ENCODE assay signal across 8 mouse cellular contexts in genomic region chr7:74552000-74552358, GRCm38 (mm10). TPM values are rescaled to one million over a fixed set of nuclear protein-coding genes. Genes with fewer than 3 reads are reported as not detected.
DNase-seq lines count a peak whose midpoint lies in the region; ATAC-seq and TF ChIP-seq lines count a peak whose summit lies in the region.

No protein-coding gene starts in this region.

- no peak for DNase-seq in forebrain, embryonic 11.5 days (ENCODE audit: low spot score)
- no peak for DNase-seq in kidney, postnatal 0 days (ENCODE audit: low spot score)
- DNase-seq in kidney, postnatal 25 days, result no peak
- DNase-seq in hindbrain, embryonic 10.5 days (ENCODE audit: low spot score), result no peak
- no peak for DNase-seq in right cerebral cortex, postnatal 10 days (ENCODE audit: low spot score in 2 of 2)
- DNase-seq in lung, postnatal 14 days, result no peak

- peak overlapping the region; percentile 91; the same call in 1 of the 2 replicates for H3K4me2 ChIP-seq in forebrain, embryonic 12.5 days
- H3K4me2 ChIP-seq in forebrain, embryonic 11.5 days (ENCODE audit: low read depth, low read length, severe bottlenecking), result no peak overlapping the region
- H3K4me2 ChIP-seq in kidney, postnatal 0 days (ENCODE audit: low read length), result peak overlapping the region; percentile 11; the same call in 1 of the 2 replicates
- peak overlapping the region; percentile 91 for H3K4me2 ChIP-seq in neural tube, embryonic 12.5 days (replicated peaks)

- peaks cover 37% of the 10 kb centered on the region for H3K27me3 ChIP-seq in forebrain, embryonic 12.5 days
- peaks cover 17% of the 10 kb centered on the region; the same call in 1 of the 2 replicates for H3K27me3 ChIP-seq in forebrain, embryonic 11.5 days (ENCODE audit: control insufficient read depth, insufficient read depth, low read length)
- no peaks in the 10 kb centered on the region for H3K27me3 ChIP-seq in kidney, postnatal 0 days (ENCODE audit: insufficient read depth, low read length)
- H3K27me3 ChIP-seq in hindbrain, embryonic 10.5 days (ENCODE audit: insufficient read depth, poor library complexity, severe bottlenecking), result peaks cover 38% of the 10 kb centered on the region
- peaks cover 11% of the 10 kb centered on the region for H3K27me3 ChIP-seq in neural tube, embryonic 12.5 days (replicated peaks)

- no peak overlapping the region for H3K9ac ChIP-seq in forebrain, embryonic 12.5 days
- H3K9ac ChIP-seq in forebrain, embryonic 11.5 days (ENCODE audit: low read length), result no peak overlapping the region
- H3K9ac ChIP-seq in kidney, postnatal 0 days (ENCODE audit: low read depth, low read length), result no peak overlapping the region
- no peak overlapping the region for H3K9ac ChIP-seq in neural tube, embryonic 12.5 days

- no peak for TF ChIP-seq CTCF in kidney, postnatal 0 days (IDR thresholded peaks at IDR 0.05; ENCODE audit: low read depth)

- H3K9me3 ChIP-seq in forebrain, embryonic 12.5 days, result no peaks in the 10 kb centered on the region
- no peaks in the 10 kb centered on the region for H3K9me3 ChIP-seq in forebrain, embryonic 11.5 days (ENCODE audit: control insufficient read depth, low read length)
- no peaks in the 10 kb centered on the region for H3K9me3 ChIP-seq in kidney, postnatal 0 days (replicated peaks; ENCODE audit: low read length)
- H3K9me3 ChIP-seq in hindbrain, embryonic 10.5 days, result no peaks in the 10 kb centered on the region
- H3K9me3 ChIP-seq in neural tube, embryonic 12.5 days, result no peaks in the 10 kb centered on the region

- H3K27ac ChIP-seq in forebrain, embryonic 12.5 days, result no peak overlapping the region
- no peak overlapping the region for H3K27ac ChIP-seq in forebrain, embryonic 11.5 days (ENCODE audit: low read depth, low read length)
- H3K27ac ChIP-seq in kidney, postnatal 0 days, result no peak overlapping the region
- H3K27ac ChIP-seq in hindbrain, embryonic 10.5 days, result no peak overlapping the region
- no peak overlapping the region for H3K27ac ChIP-seq in neural tube, embryonic 12.5 days

- H3K4me3 ChIP-seq in forebrain, embryonic 12.5 days (replicated peaks), result 0 out of 2 replicates have a peak overlapping the region, but pooled peaks have one; percentile 5
- no peak overlapping the region for H3K4me3 ChIP-seq in forebrain, embryonic 11.5 days (ENCODE audit: low read depth, low read length)
- H3K4me3 ChIP-seq in kidney, postnatal 0 days (replicated peaks; ENCODE audit: low read depth, low read length), result no peak overlapping the region
- H3K4me3 ChIP-seq in hindbrain, embryonic 10.5 days, result peak overlapping the region; percentile 29
- peak overlapping the region; percentile 5; the same call in 1 of the 2 replicates for H3K4me3 ChIP-seq in neural tube, embryonic 12.5 days

- peaks cover 15% of the 10 kb centered on the region for H3K4me1 ChIP-seq in forebrain, embryonic 12.5 days
- H3K4me1 ChIP-seq in forebrain, embryonic 11.5 days (replicated peaks; ENCODE audit: control insufficient read depth, insufficient read depth, low read length), result peaks cover 3% of the 10 kb centered on the region; the same call in 1 of the 2 replicates
- H3K4me1 ChIP-seq in kidney, postnatal 0 days (replicated peaks; ENCODE audit: insufficient read depth, low read length), result peaks cover 5% of the 10 kb centered on the region; the same call in 1 of the 2 replicates
- peaks cover 58% of the 10 kb centered on the region for H3K4me1 ChIP-seq in hindbrain, embryonic 10.5 days (replicated peaks)
- H3K4me1 ChIP-seq in neural tube, embryonic 12.5 days, result peaks cover 7% of the 10 kb centered on the region; the same call in 1 of the 2 replicates

- no peak for ATAC-seq in forebrain, embryonic 12.5 days (ENCODE audit: low FRiP score)
- no peak for ATAC-seq in forebrain, embryonic 11.5 days (replicated peaks; ENCODE audit: low FRiP score)
- no peak for ATAC-seq in kidney, postnatal 0 days (replicated peaks; ENCODE audit: low FRiP score, low read depth)
- ATAC-seq in neural tube, embryonic 12.5 days (ENCODE audit: low FRiP score, low read depth), result no peak

- 45% methylated on average over 2 of the region's 2 CpGs for WGBS in forebrain, embryonic 12.5 days
- WGBS in forebrain, embryonic 11.5 days, result 36% methylated on average over 2 of the region's 2 CpGs
- WGBS in kidney, postnatal 0 days, result 24% methylated on average over 2 of the region's 2 CpGs
- 28% methylated on average over 2 of the region's 2 CpGs for WGBS in hindbrain, embryonic 10.5 days
- 41% methylated on average over 2 of the region's 2 CpGs for WGBS in neural tube, embryonic 12.5 days

- H3K36me3 ChIP-seq in forebrain, embryonic 12.5 days (replicated peaks), result no peaks in the 10 kb centered on the region
- H3K36me3 ChIP-seq in forebrain, embryonic 11.5 days (ENCODE audit: control insufficient read depth, insufficient read depth, low read length), result no peaks in the 10 kb centered on the region
- H3K36me3 ChIP-seq in kidney, postnatal 0 days (ENCODE audit: insufficient read depth, low read length), result no peaks in the 10 kb centered on the region
- H3K36me3 ChIP-seq in hindbrain, embryonic 10.5 days, result no peaks in the 10 kb centered on the region
- H3K36me3 ChIP-seq in neural tube, embryonic 12.5 days, result no peaks in the 10 kb centered on the region

RNA-seq across cellular contexts. Expression of gene Slco3a1, which starts 2.6 kb away (rescaled TPM):
- 12.0 and 13.7 TPM in 2 replicates for polyA plus RNA-seq in forebrain, embryonic 12.5 days (2016; fragmentation: Nextera tagmentation; extraction: Ambion mirVana)
- 6.1 and 6.8 TPM in 2 replicates for polyA plus RNA-seq in forebrain, embryonic 11.5 days (2014; fragmentation: Nextera tagmentation; extraction: Ambion mirVana)
- polyA plus RNA-seq in kidney, postnatal 0 days (2015; fragmentation: Nextera tagmentation; extraction: Ambion mirVana), result 19.4 and 19.8 TPM in 2 replicates
- polyA plus RNA-seq in hindbrain, embryonic 10.5 days (2016; fragmentation: Nextera tagmentation; extraction: Ambion mirVana), result 8.7 and 10.1 TPM in 2 replicates
- 22.5 and 26.6 TPM in 2 replicates for polyA plus RNA-seq in neural tube, embryonic 12.5 days (2016; fragmentation: Nextera tagmentation; extraction: Ambion mirVana)

Comparison
In these comparisons a context has a peak if more than half of its experiments do, and no peak if none do; other contexts are left out.
1. H3K4me3 ChIP-seq: peak in forebrain, embryonic 12.5 days (single experiment), hindbrain, embryonic 10.5 days (single experiment) and neural tube, embryonic 12.5 days (single experiment); none in forebrain, embryonic 11.5 days (single experiment) and kidney, postnatal 0 days (single experiment).